Mouse (Mus musculus) frontal cortex, adult 2 months (tissue): ENCODE measurements at regions not wholly inside any gene's neighbourhood (a gene's known extent, or its start where the extent isn't known, plus 50 kb on each side); places are given as distances from the start of the nearest gene placed in this dataset.

ENCODE experiments used
- DNase-seq, 2 experiments: peaks; one replicate each; pipeline ENCODE4 v3.0.0; 2022; ENCODE audit warnings: low spot score in 1 of 2; ENCODE audit errors: extremely low spot score in 1 of 2

DNA sequence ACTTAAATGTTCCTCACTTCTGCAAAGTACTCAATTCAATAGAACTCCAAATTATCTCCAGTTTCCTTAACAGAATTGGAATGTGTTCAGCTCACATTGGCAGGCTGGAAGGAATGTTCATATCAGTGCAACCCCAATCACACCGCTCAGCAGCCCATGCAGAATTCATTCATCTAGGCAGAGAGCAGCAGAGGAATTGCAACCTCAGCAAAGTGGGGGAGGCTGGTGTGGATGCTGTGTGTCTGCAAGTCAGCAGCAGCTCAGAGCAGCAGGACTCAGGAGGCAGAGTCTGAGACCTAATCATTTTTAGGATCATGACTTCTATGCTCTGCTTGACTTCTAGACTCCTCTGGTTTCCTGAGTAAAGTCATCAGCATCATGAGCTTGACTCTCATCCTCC, 100.7 kb upstream of the Chrna7 start:
- no peak for DNase-seq

DNA sequence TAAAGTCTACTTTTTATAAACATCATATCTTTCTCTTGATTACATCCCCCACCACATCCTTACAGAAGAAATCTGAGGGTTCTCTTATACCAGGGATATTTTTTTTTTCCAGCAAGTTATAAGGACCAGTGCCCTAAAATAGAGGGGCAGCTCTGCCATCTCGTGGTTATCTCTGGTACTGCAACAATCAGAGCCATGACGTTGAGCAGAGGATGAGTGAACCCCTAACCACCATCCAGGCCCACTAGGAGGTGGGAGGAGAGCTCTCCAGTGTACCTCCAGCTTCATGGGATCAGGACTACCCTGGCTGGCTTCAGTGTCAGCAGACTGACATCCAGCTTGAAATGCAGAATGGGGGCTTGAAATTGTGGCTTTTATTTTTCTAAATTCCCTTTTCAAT, 107.2 kb upstream of the Chrna7 start:
- peak in 1 of 2 experiments; percentile 88 for DNase-seq

GRCm38 (mm10) chr7:63321171-63321570, 108.8 kb upstream of the Chrna7 start:
- no peak for DNase-seq

DNA sequence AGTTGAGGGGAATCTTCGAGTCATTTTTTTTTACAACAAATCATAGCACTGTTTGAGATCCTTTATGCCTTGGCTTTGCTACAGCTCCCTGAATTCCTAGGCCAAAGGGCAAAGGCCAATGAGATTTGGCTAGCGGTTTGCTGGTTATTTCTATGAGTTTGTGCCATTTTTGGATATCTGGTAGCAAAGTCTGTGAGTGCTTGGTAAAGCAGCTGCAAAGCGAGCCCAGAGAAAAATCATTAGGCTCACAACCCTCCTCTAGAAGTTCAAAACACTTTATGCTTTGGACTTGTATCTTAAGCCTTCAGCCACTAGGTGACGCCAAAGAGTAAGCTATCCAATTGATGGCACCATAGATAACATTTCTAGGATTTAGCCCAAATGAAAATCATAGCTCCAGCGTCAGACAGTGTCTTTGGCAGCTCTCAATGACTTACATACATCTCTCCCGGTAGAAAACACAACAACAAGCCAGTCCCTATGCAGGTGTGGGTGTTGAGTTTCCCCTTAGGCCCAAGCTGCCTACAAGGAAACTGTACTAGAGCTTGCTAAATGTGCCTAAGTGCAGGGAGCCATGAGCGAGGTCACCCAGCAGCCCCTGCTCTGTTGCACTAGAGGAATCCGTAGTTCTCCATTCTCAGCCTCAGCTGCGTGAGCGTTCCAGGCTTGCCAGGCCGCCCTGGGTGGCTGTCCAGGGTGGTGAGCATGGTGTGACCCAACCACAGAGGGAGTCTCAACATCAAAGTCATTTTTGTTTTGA, 109.8 kb upstream of the Chrna7 start:
- peak; percentile 61 to 94 for DNase-seq

- DNase-seq = peak in 1 of 2 experiments; percentile 69
Observed at GRCm38 (mm10) chr7:63335146-63335545, 109.4 kb upstream of the Otud7a start.

DNA sequence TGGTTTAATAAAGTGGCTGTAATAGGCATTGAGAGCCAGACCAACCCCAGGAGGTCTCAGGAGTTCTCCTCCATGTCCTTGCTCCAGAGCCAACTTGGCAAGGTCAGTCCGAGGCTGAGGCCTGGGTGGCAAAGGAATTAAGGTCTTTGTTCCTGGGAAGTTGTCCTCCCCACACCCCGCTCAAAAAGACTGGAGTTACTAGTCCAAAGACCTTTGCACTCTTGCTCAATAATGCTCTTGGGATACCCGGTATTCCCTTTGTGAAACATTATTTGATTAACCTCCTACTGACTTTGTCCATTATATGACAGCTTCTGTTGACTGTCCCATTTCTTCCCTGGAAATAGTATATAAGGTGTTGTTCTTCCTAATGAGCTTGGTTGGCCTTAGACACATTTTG, 108.5 kb upstream of the Otud7a start:
- no peak for DNase-seq

DNA sequence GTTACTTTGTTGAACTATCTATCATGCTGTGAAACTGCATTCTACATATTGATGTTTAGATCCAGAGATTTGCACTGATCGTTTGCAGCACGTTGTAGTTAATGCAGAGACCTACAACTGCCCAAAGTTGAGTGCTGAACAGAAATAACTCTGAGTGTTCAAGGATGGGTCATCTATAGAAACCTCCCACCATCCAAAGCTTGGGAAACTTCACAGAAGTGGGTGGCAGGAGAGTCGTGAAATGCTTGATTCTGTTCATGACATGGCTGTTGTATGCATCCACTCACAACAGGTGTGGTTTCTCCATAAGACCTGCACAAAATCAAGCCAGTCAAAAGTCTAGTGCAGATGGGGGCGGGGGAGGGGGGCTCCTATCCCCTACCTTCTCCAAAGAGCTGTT, 102.8 kb upstream of the Otud7a start:
- DNase-seq = peak; percentile 30

- DNase-seq = peak; percentile 92
Observed at GRCm38 (mm10) chr7:63345671-63346392, 98.7 kb upstream of the Otud7a start.

GRCm38 (mm10) chr7:63346393-63346730, 98.2 kb upstream of the Otud7a start:
- no peak for DNase-seq
